Mouse (Mus musculus): ENCODE data around the gene Crygc.

GRCm38 (mm10) chr1:65067842-65068241, 5.6 kb downstream of the Crygc start:
- TF ChIP-seq ZC3H11A (IDR thresholded peaks at IDR 0.05; ENCODE audit: borderline replicate concordance, low read depth, low read length) (no peak), HCFC1 (IDR thresholded peaks at IDR 0.05; ENCODE audit: borderline replicate concordance, insufficient read depth, low read length) (no peak), ZNF384 (IDR thresholded peaks at IDR 0.05; ENCODE audit: low read depth, low read length) (no peak), MAFK (IDR thresholded peaks at IDR 0.05; ENCODE audit: insufficient read depth, low read depth, low read length) (no peak), CHD2 (IDR thresholded peaks at IDR 0.05; ENCODE audit: low read depth, low read length) (no peak)
